Mouse (Mus musculus) adrenal gland, adult 8-10 months (tissue): Measurements from ENCODE around the gene Gpsm3. TPM values are rescaled to one million over a fixed set of nuclear protein-coding genes. Genes with fewer than 3 reads are reported as not detected.
"Not testable (repeated sequence)": the region's sequence is repeated elsewhere in the genome, so short reads cannot be mapped to it uniquely, and the experiment has no call there.

ENCODE experiments used
- DNase-seq: peaks from one replicate; pipeline ENCODE4 v3.0.0; 2022
- total RNA-seq, 4 experiments: library from RNA; stranded (reverse); gene quantifications; 2 replicates each; pipeline ENCODE4 v1.2.4; 2022

Gpsm3 gene
- 1 to 10 TPM; 4.7 to 7.9 (median 6.4) TPM for total RNA-seq

DNA sequence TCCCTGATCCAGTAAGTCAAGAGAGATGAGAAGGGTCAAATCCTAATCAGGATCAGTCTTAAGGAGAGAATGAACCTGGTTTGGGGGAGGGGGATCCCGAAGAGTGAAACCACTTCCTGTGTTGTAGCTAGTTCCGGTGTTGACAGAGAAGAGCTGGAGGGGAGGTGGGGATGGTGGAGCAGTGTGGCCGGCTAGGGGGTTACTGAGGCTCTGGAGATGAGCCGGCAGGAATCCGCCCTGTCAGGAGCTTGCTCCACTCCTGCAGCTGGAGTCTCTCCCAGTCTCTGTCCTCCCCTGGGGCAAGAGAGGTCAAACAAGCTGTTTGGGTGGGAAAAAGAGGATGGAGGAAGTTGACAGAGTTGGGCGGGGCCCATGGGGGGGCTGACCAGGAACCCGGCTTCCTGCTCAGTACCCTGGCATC lies at the start of gene Gpsm3:
Gpsm3 (plus strand) TSS at position 126 of the 421 bp plus-strand sequence.
- no peak for DNase-seq

- DNase-seq: not testable (repeated sequence)
Measured at GRCm38 (mm10) chr17:34543567-34543966, 46.0 kb upstream of the Gpsm3 start.

- no peak for DNase-seq
Measured at GRCm38 (mm10) chr17:34546797-34547196, 42.8 kb upstream of the Gpsm3 start.

- DNase-seq: no peak
Measured at GRCm38 (mm10) chr17:34547601-34548000, 42.0 kb upstream of the Gpsm3 start.

GRCm38 (mm10) chr17:34549156-34549555 lies 40.5 kb upstream of the Gpsm3 start:
- no peak for DNase-seq

DNA sequence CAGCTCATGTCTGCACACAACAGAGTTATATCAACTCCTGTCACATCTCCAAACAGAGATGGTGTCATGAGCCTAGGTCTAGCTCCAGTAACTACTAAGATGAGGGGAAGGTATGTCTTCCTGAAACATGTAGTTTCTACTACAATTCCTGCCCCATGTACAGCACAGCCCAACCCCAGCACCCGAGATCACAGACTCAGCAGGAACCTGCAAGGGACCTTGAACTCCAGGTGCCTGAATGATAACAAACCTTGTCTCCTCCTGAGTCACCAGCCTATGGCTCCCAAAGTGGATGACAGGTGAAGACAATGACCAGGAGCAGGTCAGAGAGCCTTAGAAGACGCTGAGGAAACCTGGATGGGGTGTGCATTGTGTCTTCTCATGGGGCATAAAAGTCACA lies 39.8 kb upstream of the Gpsm3 start:
- no peak for DNase-seq

DNA sequence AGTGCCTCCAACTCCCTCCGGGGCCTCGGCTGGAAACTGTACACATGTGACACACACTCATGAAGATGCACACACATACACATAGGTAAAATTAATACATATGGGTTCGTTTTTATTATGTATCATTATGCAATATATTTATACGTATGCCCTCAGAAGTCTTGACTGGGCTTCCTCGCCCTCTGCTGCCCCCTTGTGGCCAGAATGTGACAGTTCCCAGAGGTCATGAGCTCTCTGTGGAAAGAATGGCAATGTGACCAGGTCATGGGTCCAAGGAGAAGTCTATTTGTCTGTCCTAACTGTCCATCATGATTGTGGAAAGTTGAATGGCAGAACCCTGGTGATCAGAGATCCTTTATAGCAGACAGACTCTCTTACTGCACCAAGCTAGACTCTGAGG lies 34.1 kb upstream of the Gpsm3 start:
- DNase-seq: peak; percentile 71

DNA sequence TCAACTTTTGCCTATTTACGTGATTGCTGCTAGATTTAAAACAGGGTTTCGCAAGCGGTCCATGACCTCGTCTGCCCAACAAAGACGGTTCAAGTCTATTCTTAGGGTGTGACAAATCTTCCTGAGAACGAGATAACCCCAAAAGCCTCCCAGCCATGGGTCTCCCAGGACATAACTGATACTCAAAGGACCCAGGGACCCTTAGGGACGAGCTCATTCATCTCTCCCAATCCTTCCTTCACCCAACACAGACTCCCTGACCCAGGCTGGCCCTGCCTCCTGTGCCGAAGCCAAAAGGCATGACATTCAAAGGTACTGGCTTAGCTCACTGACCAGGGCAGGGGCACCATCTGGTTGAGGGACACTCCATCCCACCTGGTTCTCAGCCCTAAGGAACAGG lies 33.2 kb upstream of the Gpsm3 start:
- DNase-seq: no peak

- DNase-seq: no peak
Measured at GRCm38 (mm10) chr17:34557411-34557810, 32.2 kb upstream of the Gpsm3 start.

DNA sequence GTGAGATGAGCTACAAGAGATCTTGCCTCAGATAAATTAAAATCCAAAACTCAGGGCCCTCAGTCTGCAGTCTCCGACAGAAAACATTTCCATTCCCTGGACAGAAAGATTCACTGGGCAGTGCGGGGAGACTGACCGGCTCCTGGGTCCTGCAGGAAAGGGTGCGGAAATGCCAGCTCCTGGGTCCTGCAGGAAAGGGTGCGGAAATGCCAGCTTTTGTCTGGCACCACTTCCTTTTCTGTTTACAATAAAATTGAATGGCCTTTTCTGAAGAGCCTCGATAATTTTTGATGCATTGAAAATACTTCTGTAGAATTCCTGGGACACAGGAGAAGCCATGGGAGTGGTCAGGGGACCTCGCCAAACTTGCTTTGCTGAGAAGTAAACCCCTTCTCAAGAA lies 30.5 kb upstream of the Gpsm3 start:
- DNase-seq: no peak

DNA sequence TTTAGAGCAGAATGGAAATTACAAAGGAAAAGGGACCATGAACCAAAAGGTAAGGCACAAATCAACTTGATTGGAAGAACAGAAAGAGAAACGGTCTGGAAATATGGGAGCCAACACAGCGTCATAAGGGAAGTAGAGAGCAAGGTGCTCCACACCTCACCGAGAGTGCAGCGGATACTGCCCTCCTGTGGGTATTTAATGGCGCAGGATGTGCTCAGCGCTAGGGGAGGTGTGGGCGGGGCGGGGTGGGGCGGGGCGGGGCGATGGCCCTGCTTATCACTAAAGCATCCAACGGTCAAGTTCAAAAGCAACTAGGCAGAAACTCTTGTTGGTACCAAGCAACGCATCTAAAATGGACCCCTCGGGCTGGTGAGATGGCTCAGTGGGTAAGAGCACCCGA lies 29.7 kb upstream of the Gpsm3 start:
- no peak for DNase-seq

DNA sequence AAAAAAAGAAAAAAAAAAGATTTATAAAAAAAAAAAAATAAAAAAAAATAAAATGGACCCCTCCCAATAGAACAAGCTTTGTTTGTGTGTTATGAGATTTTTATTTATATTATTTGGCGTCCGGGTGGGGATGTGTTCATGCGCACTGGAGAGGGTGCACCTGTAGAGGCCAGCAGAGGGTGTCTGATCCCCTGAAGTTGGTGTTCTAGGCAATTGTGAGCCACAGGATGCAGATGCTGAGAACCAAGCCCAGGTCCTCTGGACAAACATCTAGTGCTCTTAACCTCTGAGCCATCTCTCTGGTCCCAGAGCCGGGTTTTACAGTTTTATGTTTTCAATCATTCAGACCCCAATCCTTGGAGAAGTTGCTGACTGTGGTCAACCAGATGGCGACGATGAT lies 29.2 kb upstream of the Gpsm3 start:
- no peak for DNase-seq

DNA sequence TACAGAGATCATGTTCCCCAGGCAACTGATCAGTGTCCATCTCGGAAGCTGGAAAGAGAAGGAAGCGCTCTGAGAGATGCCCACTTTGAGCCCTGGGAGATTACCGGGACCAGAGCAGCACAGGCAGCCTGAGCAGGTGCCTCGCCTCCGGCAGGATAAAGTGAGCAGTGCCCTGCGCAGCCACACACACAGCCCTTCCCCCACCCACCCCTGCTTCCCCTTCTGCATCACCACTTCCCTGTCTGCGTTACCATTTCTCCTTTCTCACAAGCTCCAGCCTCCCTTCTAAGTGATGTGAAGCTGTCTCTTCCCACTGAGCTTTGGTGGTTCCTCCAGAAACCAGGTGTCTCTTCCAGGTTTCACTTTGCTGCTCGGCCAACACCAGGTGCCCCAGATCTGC lies 28.4 kb upstream of the Gpsm3 start:
- DNase-seq: no peak

- DNase-seq: no peak
Measured at GRCm38 (mm10) chr17:34562595-34562994, 27.0 kb upstream of the Gpsm3 start.

DNA sequence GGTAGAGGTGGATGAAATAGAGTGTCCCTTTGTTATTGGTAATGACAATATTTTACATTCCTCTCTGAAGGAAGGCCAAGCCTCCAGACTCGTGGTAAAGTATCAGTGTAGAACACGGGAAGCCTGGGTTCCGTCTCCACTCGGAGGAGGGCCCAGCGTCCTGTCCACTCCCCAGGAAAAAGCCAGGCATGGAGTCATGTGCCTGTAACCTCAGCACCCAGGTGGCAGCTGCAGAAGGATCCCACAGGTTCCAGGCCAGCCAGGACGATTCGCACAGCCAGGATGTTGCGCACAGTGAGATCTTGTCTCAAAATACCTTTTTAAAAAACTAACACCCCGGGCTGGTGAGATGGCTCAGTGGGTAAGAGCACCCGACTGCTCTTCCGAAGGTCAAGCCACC lies 26.3 kb upstream of the Gpsm3 start:
- DNase-seq: no peak

GRCm38 (mm10) chr17:34564003-34564421 lies 25.6 kb upstream of the Gpsm3 start, which contains the start of gene Notch4:
Notch4 (plus strand) TSS chr17:34564268.
- DNase-seq: peak; percentile 39

DNA sequence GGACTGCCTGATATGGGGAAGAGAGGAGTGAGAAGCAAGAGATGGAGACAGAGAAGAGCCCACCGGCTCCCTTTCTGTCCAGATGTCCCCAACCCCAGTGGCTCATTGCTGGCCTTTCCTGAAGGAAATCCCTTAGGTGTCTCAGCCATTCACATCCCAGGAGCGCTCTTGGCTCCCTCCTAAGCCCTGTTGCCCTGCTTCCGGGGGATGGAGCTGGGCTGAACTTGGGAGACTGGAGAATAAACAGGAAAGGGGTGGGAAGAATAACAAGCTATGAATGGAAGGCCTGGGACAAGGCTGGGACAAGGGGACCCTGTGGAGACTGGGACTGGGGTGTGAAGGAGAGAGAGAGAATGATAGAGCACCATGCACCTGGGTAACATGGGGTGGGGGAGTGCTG lies 24.8 kb upstream of the Gpsm3 start:
- no peak for DNase-seq

DNA sequence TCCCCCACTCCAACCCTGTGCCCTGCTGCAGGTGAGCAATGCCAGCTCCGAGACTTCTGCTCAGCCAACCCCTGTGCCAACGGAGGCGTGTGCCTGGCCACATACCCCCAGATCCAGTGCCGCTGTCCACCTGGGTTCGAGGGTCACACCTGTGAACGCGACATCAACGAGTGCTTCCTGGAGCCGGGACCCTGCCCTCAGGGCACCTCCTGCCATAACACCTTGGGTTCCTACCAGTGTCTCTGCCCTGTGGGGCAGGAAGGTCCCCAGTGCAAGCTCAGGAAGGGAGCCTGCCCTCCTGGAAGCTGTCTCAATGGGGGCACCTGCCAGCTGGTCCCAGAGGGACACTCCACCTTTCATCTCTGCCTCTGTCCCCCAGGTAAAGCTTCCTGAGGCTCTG lies 22.3 kb upstream of the Gpsm3 start:
- no peak for DNase-seq

DNA sequence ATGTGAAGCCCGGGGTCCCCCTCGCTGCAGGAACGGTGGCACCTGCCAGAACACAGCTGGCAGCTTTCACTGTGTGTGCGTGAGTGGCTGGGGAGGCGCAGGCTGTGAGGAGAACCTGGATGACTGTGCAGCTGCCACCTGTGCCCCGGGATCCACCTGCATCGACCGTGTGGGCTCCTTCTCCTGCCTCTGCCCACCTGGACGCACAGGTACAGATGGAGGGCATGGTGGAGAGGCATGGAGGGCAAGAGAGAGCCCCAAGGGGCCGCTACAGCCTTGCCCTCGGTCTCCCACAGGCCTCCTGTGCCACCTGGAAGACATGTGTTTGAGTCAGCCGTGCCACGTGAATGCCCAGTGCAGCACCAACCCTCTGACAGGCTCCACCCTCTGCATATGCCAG lies 21.2 kb upstream of the Gpsm3 start:
- no peak for DNase-seq

GRCm38 (mm10) chr17:34569919-34570318 lies 19.7 kb upstream of the Gpsm3 start:
- no peak for DNase-seq

GRCm38 (mm10) chr17:34571875-34572274 lies 17.7 kb upstream of the Gpsm3 start:
- no peak for DNase-seq

- no peak for DNase-seq
Measured at GRCm38 (mm10) chr17:34572361-34572760, 17.2 kb upstream of the Gpsm3 start.

- DNase-seq: no peak
Measured at GRCm38 (mm10) chr17:34576577-34576976, 13.0 kb upstream of the Gpsm3 start.

DNA sequence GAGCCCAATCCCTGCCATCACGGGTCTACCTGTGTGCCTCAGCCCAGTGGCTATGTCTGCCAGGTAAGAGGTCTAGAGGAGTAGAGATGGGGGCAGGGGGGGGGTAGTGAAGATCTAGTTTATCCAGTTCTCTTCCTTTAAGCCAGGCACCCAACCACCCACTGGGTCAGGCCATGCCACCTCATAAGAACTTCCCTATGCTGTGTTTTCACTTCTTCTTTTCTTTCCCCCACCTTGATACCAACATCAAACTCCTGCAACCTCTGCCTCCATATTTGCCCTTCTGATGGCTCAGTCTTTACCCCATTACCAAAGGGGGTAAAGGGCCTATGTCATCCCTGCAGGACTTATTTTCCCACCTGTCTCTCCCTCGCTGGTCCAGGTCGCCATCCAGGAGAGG lies 11.5 kb upstream of the Gpsm3 start:
- no peak for DNase-seq

- no peak for DNase-seq
Measured at GRCm38 (mm10) chr17:34582528-34582927, 7.1 kb upstream of the Gpsm3 start.

- no peak for DNase-seq
Measured at GRCm38 (mm10) chr17:34583397-34583796, 6.2 kb upstream of the Gpsm3 start.
